Mouse (Mus musculus): ENCODE data around the gene Fbxl16. TPM values are rescaled to one million over a fixed set of nuclear protein-coding genes. Genes with fewer than 3 reads are reported as not detected.

Fbxl16 gene
- total RNA-seq, 2 experiments from 2014 or later = 644 to 656 TPM

DNA sequence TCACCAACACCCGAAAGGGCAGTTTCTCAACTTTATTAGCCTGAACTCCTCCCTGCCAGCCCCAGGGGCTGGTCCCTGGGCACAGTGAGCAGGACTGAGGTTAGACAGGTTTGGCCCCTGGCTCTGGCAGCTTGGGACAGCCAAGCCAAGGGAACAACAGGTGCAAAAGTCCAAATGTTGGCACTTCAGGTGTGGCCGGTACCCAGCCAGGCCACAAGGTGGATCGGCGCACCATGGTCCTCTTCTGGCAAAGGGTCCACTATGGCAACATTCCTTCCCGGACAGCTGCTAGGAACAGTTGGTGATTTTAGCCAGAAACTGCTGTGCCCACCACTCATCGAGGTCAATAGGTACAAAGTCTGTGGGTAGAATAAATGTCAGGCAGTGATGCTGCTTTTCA, 54.8 kb downstream of the Fbxl16 start:
- H3K27ac ChIP-seq = no peak overlapping the region
- no peak for TF ChIP-seq CTCF (IDR thresholded peaks at IDR 0.05)
- intact Hi-C loops (cut with DNase I) = no loop called here

DNA sequence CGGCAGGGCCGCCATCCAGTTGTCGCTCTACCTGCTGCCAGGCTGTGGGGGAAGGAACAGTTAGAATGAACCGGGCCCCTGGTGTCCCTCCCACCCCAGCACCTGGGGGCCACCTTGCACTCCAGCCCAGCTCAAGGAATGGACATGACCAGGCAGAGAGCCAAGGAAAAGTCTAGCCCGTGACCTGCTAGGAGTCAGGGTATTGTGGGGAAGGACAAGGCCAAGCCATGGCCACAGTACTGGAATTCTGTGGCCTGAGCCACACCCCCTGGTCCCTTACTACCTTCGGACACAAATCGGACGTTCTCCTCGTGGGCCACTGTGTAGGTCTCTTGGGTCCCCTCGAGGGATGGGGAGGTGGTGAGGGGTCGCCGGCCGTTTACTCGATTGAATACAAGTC, 55.4 kb downstream of the Fbxl16 start:
- Histone ChIP-seq H3K27ac (no peak overlapping the region), H3K4me3 (no peak overlapping the region)
- no peak for DNase-seq (ENCODE audit: extremely low spot score in 1 of 2, low spot score in 2 of 2)
- intact Hi-C loops (cut with DNase I) = no loop called here
- TF ChIP-seq CTCF (IDR thresholded peaks at IDR 0.05) = no peak

More for the DNA sequence above, 54.8 kb downstream of the Fbxl16 start:
- H3K4me3 ChIP-seq = no peak overlapping the region
- no peak for DNase-seq (ENCODE audit: extremely low spot score in 1 of 2, low spot score in 2 of 2)

DNA sequence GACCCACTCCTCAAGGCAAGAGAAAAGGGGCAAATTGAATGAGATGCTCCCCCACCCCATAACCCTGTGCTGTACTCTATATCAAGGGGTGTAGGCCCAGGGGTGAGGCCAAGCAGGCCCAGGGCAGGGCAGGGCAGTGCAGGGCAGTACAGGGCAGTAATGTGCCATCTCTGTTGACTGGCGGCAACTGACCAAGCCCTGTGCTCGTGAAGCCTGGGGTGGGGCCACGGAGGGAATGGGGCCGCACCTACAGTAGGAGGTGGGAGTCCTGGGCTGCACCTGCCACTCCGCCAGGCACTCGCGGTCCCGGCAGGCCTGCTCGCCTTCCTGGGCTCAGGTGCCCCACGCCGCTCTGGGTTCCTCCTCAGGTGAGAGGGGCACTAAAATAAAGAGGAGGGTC, 56.4 kb downstream of the Fbxl16 start:
- Histone ChIP-seq H3K27ac (no peak overlapping the region), H3K4me3 (no peak overlapping the region)
- DNase-seq (ENCODE audit: extremely low spot score in 1 of 2, low spot score in 2 of 2) = no peak
- intact Hi-C loops (cut with DNase I) = no loop called here
- no peak for TF ChIP-seq CTCF (IDR thresholded peaks at IDR 0.05)

DNA sequence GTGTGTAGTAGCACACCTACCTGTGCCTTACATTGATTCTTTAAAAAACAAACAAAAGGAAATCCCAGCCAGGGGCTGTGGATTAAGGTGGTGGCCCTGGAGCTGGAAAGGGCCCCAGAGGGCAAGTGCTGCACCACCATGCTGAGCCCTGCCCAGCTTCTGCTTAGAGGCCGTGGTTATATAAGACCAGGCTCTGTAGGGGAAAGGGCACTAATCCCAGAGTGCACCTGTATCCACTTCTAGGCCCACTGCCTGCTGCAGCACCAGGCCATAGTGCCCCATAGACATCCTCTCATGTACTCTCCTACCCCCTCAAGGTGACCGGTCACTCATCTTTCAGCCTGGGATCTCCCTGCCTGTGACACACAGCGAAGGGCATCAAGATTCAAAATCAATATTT, 57.3 kb downstream of the Fbxl16 start:
- no peak overlapping the region for H3K4me3 ChIP-seq
- intact Hi-C loops (cut with DNase I) = no loop called here
- DNase-seq (ENCODE audit: extremely low spot score in 1 of 2, low spot score in 2 of 2) = no peak
- H3K27ac ChIP-seq = no peak overlapping the region
- no peak for TF ChIP-seq CTCF (IDR thresholded peaks at IDR 0.05)

DNA sequence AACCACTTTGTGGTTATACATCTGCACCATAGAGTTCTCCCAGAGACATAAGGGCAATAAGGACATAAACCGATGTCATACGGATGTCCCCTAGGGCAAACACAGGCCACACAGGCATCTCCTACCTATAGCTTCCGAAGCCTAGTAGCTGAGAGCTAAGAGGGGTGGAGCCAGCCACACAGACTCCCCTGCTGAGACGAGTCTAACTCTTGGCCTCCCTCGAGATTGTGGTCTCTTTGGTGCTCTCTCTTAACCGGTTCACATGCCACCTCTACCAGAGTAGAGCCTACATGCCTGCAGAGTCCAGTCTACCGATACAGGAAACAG, 58.6 kb downstream of the Fbxl16 start:
- Histone ChIP-seq H3K4me3 (peak overlapping the region; percentile 91), H3K27ac (peak overlapping the region; percentile 88)
- intact Hi-C loops (cut with DNase I) = no loop called here
- DNase-seq (ENCODE audit: extremely low spot score in 1 of 2, low spot score in 2 of 2) = no peak
- TF ChIP-seq CTCF (IDR thresholded peaks at IDR 0.05) = no peak

DNA sequence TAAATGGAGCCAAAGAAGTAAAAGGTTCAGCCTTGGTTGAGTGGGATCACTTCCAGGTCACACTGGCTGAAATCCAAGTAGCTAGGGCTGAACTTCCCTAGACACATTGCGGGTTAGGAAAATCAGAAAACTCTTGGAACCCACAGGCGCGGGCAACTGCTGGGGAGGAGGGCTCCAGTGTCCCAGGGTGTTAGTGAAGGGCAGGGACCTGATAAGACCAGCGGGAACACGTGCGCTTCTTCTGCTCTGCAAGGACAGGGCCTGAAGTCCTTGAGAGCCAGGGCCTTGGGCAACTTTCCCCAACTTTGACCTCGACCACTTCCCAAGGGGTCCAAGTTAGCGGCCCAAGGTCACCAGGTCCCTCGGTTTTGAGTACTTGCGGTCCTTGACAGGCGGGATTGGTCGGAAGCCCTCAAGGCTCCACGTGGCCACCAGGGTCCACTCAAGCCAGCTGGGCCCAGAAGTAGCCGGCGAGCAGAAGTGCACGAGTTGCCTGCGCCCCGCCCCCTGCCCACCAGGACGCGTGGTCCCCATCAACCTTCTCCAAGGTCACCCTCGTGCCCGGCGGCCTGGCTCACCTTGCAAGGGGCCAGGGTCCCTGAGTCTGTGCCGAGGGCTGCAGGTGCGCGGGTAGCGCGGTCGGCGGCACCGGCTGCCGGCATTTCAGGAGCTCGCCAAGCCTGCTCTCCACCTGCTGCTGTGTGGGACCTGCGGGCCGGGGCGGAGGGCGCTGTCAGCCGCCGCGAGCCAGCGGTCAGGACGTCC, 59.1 kb downstream of the Fbxl16 start:
- Histone ChIP-seq H3K27ac (peak overlapping the region; percentile 88), H3K4me3 (peak overlapping the region; percentile 91)
- intact Hi-C loops (cut with DNase I) = no loop called here
- no peak for DNase-seq (ENCODE audit: extremely low spot score in 1 of 2, low spot score in 2 of 2)
- TF ChIP-seq CTCF (IDR thresholded peaks at IDR 0.05) = no peak

DNA sequence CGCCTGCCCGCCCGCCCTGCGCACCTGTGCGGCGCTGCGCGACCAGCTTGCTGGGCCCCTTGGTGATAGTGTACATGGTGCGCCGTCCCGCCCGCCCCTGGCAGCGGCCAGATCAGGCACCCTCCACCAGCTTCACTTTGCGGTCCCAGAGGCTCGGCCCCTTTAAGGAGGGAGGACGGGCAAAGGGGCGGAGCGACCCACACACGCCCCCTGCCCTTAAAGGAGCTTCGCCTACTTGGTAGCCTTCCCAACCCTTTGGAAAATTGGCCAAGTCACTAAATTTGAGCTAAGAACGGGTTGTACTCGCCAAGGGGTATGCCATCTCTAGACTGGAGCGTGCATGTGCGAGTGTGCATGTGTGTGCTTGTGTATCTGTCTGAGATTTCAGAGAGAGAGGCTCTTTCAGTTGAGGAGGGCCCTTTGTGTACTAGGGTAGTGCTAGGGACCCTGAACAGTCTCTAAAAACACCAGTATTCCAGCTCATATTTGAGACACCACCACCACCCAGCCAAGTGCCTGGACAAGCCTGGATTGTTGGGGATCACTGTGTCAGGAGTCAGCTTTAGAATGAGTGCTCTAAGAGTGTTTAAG, 59.8 kb downstream of the Fbxl16 start, which contains the start of gene Mcrip2:
Mcrip2 (minus strand) TSS at position 164 of the 591 bp plus-strand sequence.
- Histone ChIP-seq H3K4me3 (peak within 1 kb of the TSS; percentile 91), H3K27ac (peak within 1 kb of the TSS; percentile 88)
- intact Hi-C loops (cut with DNase I) = no loop called here
- DNase-seq (ENCODE audit: extremely low spot score in 1 of 2, low spot score in 2 of 2) = peak; percentile 80 to 82
- no peak for TF ChIP-seq CTCF (IDR thresholded peaks at IDR 0.05)

DNA sequence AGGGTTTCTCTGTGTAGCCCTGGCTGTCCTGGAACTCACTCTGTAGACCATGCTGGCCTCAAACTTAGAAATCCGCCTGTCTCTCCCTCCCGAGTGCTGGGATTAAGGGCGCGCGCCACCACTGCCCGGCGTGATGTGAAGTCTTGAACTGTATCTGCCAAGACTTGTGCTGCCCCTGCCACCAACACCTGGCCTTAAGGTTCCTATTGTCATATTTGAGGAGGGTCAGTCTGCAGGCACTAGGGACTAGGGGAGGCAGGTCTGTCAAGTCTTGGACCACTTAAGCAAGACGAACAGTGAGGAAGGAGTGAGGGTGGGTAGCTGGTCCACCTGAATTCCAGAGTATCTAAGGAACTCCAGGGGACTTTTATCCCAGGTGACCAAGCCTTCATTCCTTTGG, 60.6 kb downstream of the Fbxl16 start:
- intact Hi-C loops (cut with DNase I) = no loop called here
- no peak for TF ChIP-seq CTCF (IDR thresholded peaks at IDR 0.05)
- no peak overlapping the region for H3K4me3 ChIP-seq
- no peak overlapping the region for H3K27ac ChIP-seq
- DNase-seq (ENCODE audit: extremely low spot score in 1 of 2, low spot score in 2 of 2) = no peak

DNA sequence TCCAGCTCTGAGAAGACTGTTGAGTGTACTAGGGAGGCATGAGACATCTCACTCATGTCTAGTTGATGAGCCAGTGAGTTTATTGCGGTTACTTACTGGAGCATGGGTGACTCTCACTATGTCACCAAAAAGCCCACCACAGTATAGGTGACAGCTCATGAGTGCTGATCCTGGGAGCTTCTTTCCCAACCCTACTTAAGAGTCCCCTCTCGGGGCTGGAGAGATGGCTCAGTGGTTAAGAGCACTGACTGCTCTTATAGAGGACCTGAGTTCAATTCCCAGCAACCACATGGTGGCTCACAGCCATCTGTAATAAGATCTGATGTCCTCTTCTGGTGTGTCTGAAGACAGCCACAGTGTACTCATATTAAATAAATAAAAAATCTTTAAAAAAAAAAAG, 61.1 kb downstream of the Fbxl16 start:
- no peak for TF ChIP-seq CTCF (IDR thresholded peaks at IDR 0.05)
- intact Hi-C loops (cut with DNase I) = no loop called here
- no peak overlapping the region for H3K27ac ChIP-seq
- DNase-seq (ENCODE audit: extremely low spot score in 1 of 2, low spot score in 2 of 2) = no peak
- H3K4me3 ChIP-seq = no peak overlapping the region

Small RNAs within 50 kb of the gene (microRNA-seq; reads per million reads assigned to microRNA genes)
- gene Mir3082 (6.6 to 6.7 reads per million in 2 experiments), gene Mir6966 (1.9 to 3.7 reads per million in 2 experiments)

Other genes with a start within 250 kb of the Fbxl16 start
- gene Sox8, start 238.4 kb upstream of the Fbxl16 start, total RNA-seq (2021) = 10 to 100 TPM; 55.3 to 66.9 TPM
- gene Lmf1, start 230.0 kb upstream of the Fbxl16 start, total RNA-seq (2021) = 10 to 100 TPM; 22.0 to 25.4 TPM
- gene Gng13, start 91.9 kb upstream of the Fbxl16 start, total RNA-seq (2021) = 100 to 1,000 TPM; 146 to 168 TPM
- 1 to 10 TPM; 1.3 to 1.4 TPM for gene Chtf18, start 81.7 kb upstream of the Fbxl16 start, total RNA-seq (2021)
- gene Rpusd1, start 81.4 kb upstream of the Fbxl16 start, total RNA-seq (2021) = 10 to 100 TPM; 55.6 to 57.4 TPM
- under 1 TPM; 0.45 to 0.47 TPM for gene Mslnl, start 73.0 kb upstream of the Fbxl16 start, total RNA-seq (2021)
- gene Msln, start 54.7 kb upstream of the Fbxl16 start, total RNA-seq (2021) = 1 to 10 TPM; 3.1 to 3.9 TPM
- gene Narfl, start 35.3 kb upstream of the Fbxl16 start, total RNA-seq (2021) = 10 to 100 TPM; 32.4 to 33.2 TPM
- gene Haghl, start 23.4 kb upstream of the Fbxl16 start, total RNA-seq (2021) = 100 to 1,000 TPM; 112 to 123 TPM
- not detected for gene Ccdc78, start 22.5 kb upstream of the Fbxl16 start, total RNA-seq (2021)
- gene Fam173a, start 16.2 kb upstream of the Fbxl16 start, total RNA-seq (2021) = 10 to 100 TPM; 84.9 to 85.1 TPM
- 1 to 10 TPM in 1 of 2 experiments, not detected in 1; 1.4 TPM for gene AC134908.4, start 13.4 kb upstream of the Fbxl16 start, total RNA-seq (2021)
- 10 to 100 TPM; 72.3 to 88.2 TPM for gene Metrn, start 11.9 kb upstream of the Fbxl16 start, total RNA-seq (2021)
- gene Wdr24, start 14.5 kb downstream of the Fbxl16 start, total RNA-seq (2021) = 10 to 100 TPM; 26.8 to 30.9 TPM
- gene Jmjd8, start 19.8 kb downstream of the Fbxl16 start, total RNA-seq (2021) = 10 to 100 TPM; 55.1 to 55.6 TPM
- gene Stub1, start 24.3 kb downstream of the Fbxl16 start, total RNA-seq (2021) = 100 to 1,000 TPM; 162 to 171 TPM
- gene Rhbdl1, start 28.2 kb downstream of the Fbxl16 start, total RNA-seq (2021) = 10 to 100 TPM; 36.3 to 39.6 TPM
- 10 to 100 TPM; 23.0 to 25.1 TPM for gene Gm20683, start 32.7 kb downstream of the Fbxl16 start, total RNA-seq (2021)
- gene Rhot2, start 35.8 kb downstream of the Fbxl16 start, total RNA-seq (2021) = 100 to 1,000 TPM; 103 to 105 TPM
- gene Wdr90, start 52.4 kb downstream of the Fbxl16 start, total RNA-seq (2021) = 10 to 100 TPM; 34.9 to 36.8 TPM
- 10 to 100 TPM; 17.8 to 25.7 TPM for gene Mcrip2, start 59.7 kb downstream of the Fbxl16 start, total RNA-seq (2021)
- gene Mettl26, start 66.0 kb downstream of the Fbxl16 start, total RNA-seq (2021) = 10 to 100 TPM; 37.8 to 38.1 TPM
- gene Wfikkn1, start 71.8 kb downstream of the Fbxl16 start, total RNA-seq (2021) = 1 to 10 TPM; 1.7 TPM
- gene Rab40c, start 110.6 kb downstream of the Fbxl16 start, total RNA-seq (2021) = 10 to 100 TPM; 46.4 to 47.2 TPM
- gene Pigq, start 135.9 kb downstream of the Fbxl16 start, total RNA-seq (2021) = 100 to 1,000 TPM in 1 of 2 experiments, 10 to 100 TPM in 1; 96.5 to 118 TPM
- gene Nhlrc4, start 135.9 kb downstream of the Fbxl16 start, total RNA-seq (2021) = under 1 TPM; 0.20 to 0.87 TPM
- under 1 TPM; 0.26 to 0.27 TPM for gene A930017K11Rik, start 143.5 kb downstream of the Fbxl16 start, total RNA-seq (2021)
- gene Capn15, start 176.7 kb downstream of the Fbxl16 start, total RNA-seq (2021) = 10 to 100 TPM; 53.9 to 59.3 TPM

Data from left cerebral cortex, adult 2 months (tissue).